Mouse (Mus musculus) liver, embryonic 11.5 days (tissue): Measurements from ENCODE around the gene Cdk9. TPM values are rescaled to one million over a fixed set of nuclear protein-coding genes. Genes with fewer than 3 reads are reported as not detected.

Experiments
- ATAC-seq: fragments of 200-750 bp; cut with Nextera tagmentation; replicated peaks from 2 replicates; pipeline ENCODE4 v1.8.0; 2017; ENCODE audit warnings: moderate number of reproducible peaks, mild to moderate bottlenecking, moderate TSS enrichment, moderate library complexity; ENCODE audit not compliant: low FRiP score
- DNase-seq: peaks from one replicate; pipeline ENCODE4 v3.0.0-alpha.2; 2017; ENCODE audit warnings: low spot score
- H3K27ac ChIP-seq: fragments of 300-500 bp; sonication (generic); 2 replicates; pipeline ENCODE4 v1.5.1; 2014; ENCODE audit warnings: mild to moderate bottlenecking, low read depth, low read length, control low read depth
- H3K27me3 ChIP-seq: fragments of 300-500 bp; sonication (generic); replicated peaks from 2 replicates; pipeline ENCODE4 v1.6.1; 2014; ENCODE audit warnings: low read length, mixed read lengths; ENCODE audit not compliant: control insufficient read depth, insufficient read depth
- H3K36me3 ChIP-seq: fragments of 300-500 bp; sonication (generic); 2 replicates; pipeline ENCODE4 v1.6.1; 2014; ENCODE audit warnings: mild to moderate bottlenecking, low read length, moderate library complexity, mixed read lengths; ENCODE audit not compliant: control insufficient read depth, insufficient read depth
- H3K4me1 ChIP-seq: fragments of 300-500 bp; sonication (generic); replicated peaks from 2 replicates; pipeline ENCODE4 v1.6.1; 2014; ENCODE audit warnings: low read length, mixed read lengths; ENCODE audit not compliant: control insufficient read depth, insufficient read depth
- H3K4me2 ChIP-seq: fragments of 300-500 bp; sonication (generic); 2 replicates; pipeline ENCODE4 v1.6.1; 2014; ENCODE audit warnings: mild to moderate bottlenecking, control low read depth, moderate library complexity
- H3K4me3 ChIP-seq: fragments of 300-500 bp; sonication (generic); 2 replicates; pipeline ENCODE4 v1.5.1; 2014; ENCODE audit warnings: low read depth, low read length, control low read depth
- H3K9ac ChIP-seq: fragments of 300-500 bp; sonication (generic); 2 replicates; pipeline ENCODE4 v1.6.1; 2014; ENCODE audit warnings: low read depth, low read length, control low read depth
- H3K9me3 ChIP-seq: fragments of 300-500 bp; sonication (generic); 2 replicates; pipeline ENCODE4 v1.6.1; 2016; ENCODE audit warnings: low read length, inconsistent platforms, mixed read lengths; ENCODE audit not compliant: control insufficient read depth
- WGBS: fragments of 180-500 bp; shearing (Covaris S2); extraction: QIAGEN DNeasy Blood & Tissue Kit; methylation state at CpG from one replicate; pipeline ENCODE4 v1.1.7; 2014; 5-methylcytosine and 5-hydroxymethylcytosine counted together
- polyA plus RNA-seq: library from polyadenylated mRNA; unstranded; fragments of >200 nt; fragmentation: Nextera tagmentation; extraction: Ambion mirVana; gene quantifications from 2 replicates; pipeline ENCODE4 v1.2.1, GENCODE M21; 2014

Gene Cdk9
- polyA plus RNA-seq, 1 experiment from 2014 or later = 83.4 TPM

GRCm38 (mm10) chr2:32728463-32728862, 15.6 kb upstream of the Cdk9 start:
- ATAC-seq (0 out of 2 replicates have a peak, but pooled peaks have one; percentile 13), DNase-seq (no peak)
- no peaks in the 10 kb centered on the region for H3K27me3 ChIP-seq
- H3K4me1 ChIP-seq = peaks cover 17% of the 10 kb centered on the region
- no peak overlapping the region; the same call in 1 of the 2 replicates for H3K9ac ChIP-seq
- no peaks in the 10 kb centered on the region for H3K9me3 ChIP-seq
- no peak overlapping the region for H3K27ac ChIP-seq
- 48% methylated on average over 7 of the region's 7 CpGs for WGBS
- peak overlapping the region; percentile 62 for H3K4me2 ChIP-seq
- H3K36me3 ChIP-seq = no peaks in the 10 kb centered on the region
- H3K4me3 ChIP-seq = peak overlapping the region; percentile 35

GRCm38 (mm10) chr2:32727435-32727834, 14.6 kb upstream of the Cdk9 start:
- Histone ChIP-seq H3K36me3 (no peaks in the 10 kb centered on the region), H3K27me3 (no peaks in the 10 kb centered on the region), H3K9ac (peak overlapping the region; percentile 25; the same call in 1 of the 2 replicates), H3K9me3 (no peaks in the 10 kb centered on the region), H3K4me3 (peak overlapping the region; percentile 35), H3K27ac (no peak overlapping the region), H3K4me1 (peaks cover 17% of the 10 kb centered on the region), H3K4me2 (peak overlapping the region; percentile 62)
- ATAC-seq (peak; percentile 93), DNase-seq (peak; percentile 86)
- WGBS = 1% methylated on average over 16 of the region's 16 CpGs

GRCm38 (mm10) chr2:32724832-32725790, 12.2 kb upstream of the Cdk9 start:
- ATAC-seq (no peak), DNase-seq (no peak)
- Histone ChIP-seq H3K27ac (no peak overlapping the region), H3K4me3 (no peak overlapping the region), H3K4me2 (no peak overlapping the region), H3K27me3 (no peaks in the 10 kb centered on the region), H3K9ac (no peak overlapping the region), H3K9me3 (no peaks in the 10 kb centered on the region), H3K4me1 (peaks cover 24% of the 10 kb centered on the region), H3K36me3 (no peaks in the 10 kb centered on the region)
- 81% methylated on average over 16 of the region's 16 CpGs for WGBS

- Histone ChIP-seq H3K4me3 (no peak overlapping the region), H3K27me3 (no peaks in the 10 kb centered on the region), H3K4me2 (no peak overlapping the region), H3K9ac (no peak overlapping the region), H3K9me3 (no peaks in the 10 kb centered on the region), H3K27ac (no peak overlapping the region), H3K4me1 (peaks cover 24% of the 10 kb centered on the region), H3K36me3 (no peaks in the 10 kb centered on the region)
- DNase-seq (no peak), ATAC-seq (no peak)
- 71% methylated on average over 4 of the region's 4 CpGs for WGBS
Measured at GRCm38 (mm10) chr2:32724149-32724548, 11.3 kb upstream of the Cdk9 start.

GRCm38 (mm10) chr2:32722581-32722980, 9.7 kb upstream of the Cdk9 start:
- Histone ChIP-seq H3K4me2 (peak overlapping the region; percentile 25; the same call in 1 of the 2 replicates), H3K4me3 (no peak overlapping the region), H3K9me3 (no peaks in the 10 kb centered on the region), H3K9ac (no peak overlapping the region), H3K4me1 (peaks cover 16% of the 10 kb centered on the region), H3K27ac (no peak overlapping the region), H3K27me3 (no peaks in the 10 kb centered on the region), H3K36me3 (no peaks in the 10 kb centered on the region)
- 71% methylated on average over 3 of the region's 3 CpGs for WGBS
- ATAC-seq = no peak
- DNase-seq = no peak

- Histone ChIP-seq H3K4me3 (no peak overlapping the region), H3K9ac (no peak overlapping the region), H3K4me2 (peak overlapping the region; percentile 49), H3K36me3 (no peaks in the 10 kb centered on the region), H3K4me1 (peaks cover 12% of the 10 kb centered on the region), H3K27me3 (no peaks in the 10 kb centered on the region), H3K27ac (no peak overlapping the region), H3K9me3 (no peaks in the 10 kb centered on the region; the same call in 1 of the 2 replicates)
- ATAC-seq = no peak
- WGBS = 40% methylated on average over 6 of the region's 6 CpGs
- no peak for DNase-seq
Measured at GRCm38 (mm10) chr2:32722046-32722445, 9.2 kb upstream of the Cdk9 start.

- peak within 1 kb of the TSS; percentile 34 for H3K9ac ChIP-seq
- H3K27me3 ChIP-seq = no peaks in the 10 kb centered on the region
- H3K27ac ChIP-seq = peak within 1 kb of the TSS; percentile 59
- WGBS = 29% methylated on average over 8 of the region's 8 CpGs
- peak within 1 kb of the TSS; percentile 33 for H3K4me3 ChIP-seq
- peak within 1 kb of the TSS; percentile 49 for H3K4me2 ChIP-seq
- H3K9me3 ChIP-seq = no peaks in the 10 kb centered on the region; the same call in 1 of the 2 replicates
- ATAC-seq (no peak; the same call in 1 of the 2 replicates), DNase-seq (no peak)
- H3K4me1 ChIP-seq = peaks cover 11% of the 10 kb centered on the region
- H3K36me3 ChIP-seq = no peaks in the 10 kb centered on the region
Measured at GRCm38 (mm10) chr2:32720681-32721229, 7.9 kb upstream of the Cdk9 start, which contains the start of gene Sh2d3c. Gene Sh2d3c, plus strand, starts transcription at chr2:32721055.

GRCm38 (mm10) chr2:32720053-32720452, 7.2 kb upstream of the Cdk9 start:
- H3K27me3 ChIP-seq = no peaks in the 10 kb centered on the region
- peaks cover 15% of the 10 kb centered on the region for H3K4me1 ChIP-seq
- H3K9ac ChIP-seq = no peak overlapping the region
- H3K4me3 ChIP-seq = no peak overlapping the region
- no peak overlapping the region; the same call in 1 of the 2 replicates for H3K27ac ChIP-seq
- no peak for ATAC-seq
- no peaks in the 10 kb centered on the region for H3K36me3 ChIP-seq
- H3K4me2 ChIP-seq = no peak overlapping the region
- no peaks in the 10 kb centered on the region; the same call in 1 of the 2 replicates for H3K9me3 ChIP-seq
- no peak for DNase-seq
- WGBS = 71% methylated on average over 3 of the region's 3 CpGs
